Mouse (Mus musculus) testis, postnatal 10 days (tissue): ENCODE data around the gene Pknox1.

Experiments used
- DNase-seq: peaks from one replicate; pipeline ENCODE4 v3.0.0; 2021; ENCODE audit warnings: low spot score

Pknox1 gene

DNA sequence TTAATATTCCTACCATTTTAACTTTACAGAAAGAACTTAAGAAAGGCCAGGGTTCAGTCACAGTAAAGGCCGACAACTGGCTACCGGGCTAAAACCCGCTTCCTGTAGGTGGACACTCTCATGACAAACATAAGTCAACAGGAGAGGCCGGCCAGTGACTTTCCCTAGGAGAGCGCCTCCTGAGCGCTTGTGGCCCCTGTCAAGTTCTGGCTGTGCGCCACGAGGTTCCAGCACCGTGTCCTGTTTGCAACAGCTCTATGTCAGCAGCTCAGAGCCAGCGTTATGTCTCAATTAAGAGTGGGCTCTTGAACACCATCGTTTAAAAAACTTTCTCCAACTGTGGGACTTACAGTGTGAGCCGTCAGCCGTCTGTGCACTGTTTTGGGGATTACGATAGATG lies 87.6 kb downstream of the Pknox1 start:
- no peak for DNase-seq

DNA sequence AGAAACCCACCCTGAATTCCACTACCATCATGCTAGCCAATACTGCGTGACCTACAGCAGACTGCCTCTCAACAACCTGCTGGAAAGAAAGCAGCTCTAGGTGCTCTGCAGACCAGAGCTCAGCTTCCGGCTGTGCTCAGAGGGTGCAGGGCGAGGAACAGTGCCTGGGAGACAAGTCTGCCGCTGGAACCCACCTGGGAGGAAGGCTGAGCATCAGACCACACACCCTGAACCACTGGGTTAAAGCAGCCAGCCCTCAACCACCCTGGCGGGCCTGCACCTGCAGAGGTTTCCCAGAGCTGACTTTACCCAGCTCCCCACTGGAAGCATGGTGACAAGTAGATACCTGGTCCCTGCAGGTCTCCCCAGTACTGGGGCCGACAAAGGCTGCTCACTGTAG lies 88.7 kb downstream of the Pknox1 start:
- DNase-seq: no peak

- DNase-seq: no peak
Observed at GRCm38 (mm10) chr17:31655366-31655765, 90.8 kb downstream of the Pknox1 start.

GRCm38 (mm10) chr17:31656682-31657081 lies 92.1 kb downstream of the Pknox1 start:
- DNase-seq: no peak
